Mouse (Mus musculus): ENCODE measurements around the gene Tmem130.

The Tmem130 gene

DNA sequence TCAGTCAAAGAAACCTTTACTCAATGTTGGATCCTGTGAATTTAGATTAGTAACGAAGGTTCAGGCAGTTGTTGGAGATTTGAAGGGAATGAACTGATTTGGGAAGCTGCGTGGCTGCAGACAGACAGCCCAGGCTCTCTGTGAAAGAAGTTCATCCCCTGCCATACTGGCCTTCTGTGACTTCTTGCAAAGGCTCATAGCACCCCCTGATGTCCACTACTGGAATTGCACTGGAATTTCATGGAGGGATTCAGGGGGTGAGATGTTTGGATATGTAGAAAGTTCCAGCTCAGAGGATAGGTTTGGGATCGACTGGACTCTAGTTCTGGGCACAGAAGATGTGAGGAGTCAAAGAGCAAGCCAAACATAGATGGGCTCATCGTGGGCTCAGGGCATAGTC is 27.7 kb downstream of the Tmem130 start:
- no peak for DNase-seq (ENCODE audit: low read depth, low spot score)

- no peak for DNase-seq (ENCODE audit: low read depth, low spot score)
Observed at GRCm38 (mm10) chr5:144729216-144729615, 32.4 kb downstream of the Tmem130 start.

- no peak for DNase-seq (ENCODE audit: low read depth, low spot score)
Observed at GRCm38 (mm10) chr5:144728237-144728636, 33.4 kb downstream of the Tmem130 start.

GRCm38 (mm10) chr5:144727119-144727518 is 34.5 kb downstream of the Tmem130 start:
- peak; percentile 40 for DNase-seq (ENCODE audit: low read depth, low spot score)

GRCm38 (mm10) chr5:144725554-144725953 is 36.1 kb downstream of the Tmem130 start:
- DNase-seq (ENCODE audit: low read depth, low spot score), result no peak

DNA sequence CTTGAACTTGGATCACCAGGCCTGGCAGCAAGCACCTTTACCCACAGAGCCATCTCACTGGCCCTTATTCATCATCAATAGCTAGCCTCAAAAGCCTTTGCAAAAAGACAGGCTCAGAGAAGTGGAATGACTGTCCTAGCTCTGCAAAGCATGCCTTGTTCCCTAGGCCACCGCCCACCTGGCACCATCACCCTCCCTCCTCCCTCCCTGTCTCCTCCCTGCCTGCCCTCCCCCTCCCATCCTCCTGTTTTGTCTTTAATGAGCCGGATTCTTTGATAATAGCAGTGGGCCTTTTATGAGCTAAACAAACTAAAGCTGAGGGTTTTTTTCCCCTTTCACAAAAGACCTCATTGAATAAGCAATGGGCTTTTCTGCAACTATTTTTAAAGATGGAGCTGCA is 36.7 kb downstream of the Tmem130 start:
- DNase-seq (ENCODE audit: low read depth, low spot score), result no peak

DNA sequence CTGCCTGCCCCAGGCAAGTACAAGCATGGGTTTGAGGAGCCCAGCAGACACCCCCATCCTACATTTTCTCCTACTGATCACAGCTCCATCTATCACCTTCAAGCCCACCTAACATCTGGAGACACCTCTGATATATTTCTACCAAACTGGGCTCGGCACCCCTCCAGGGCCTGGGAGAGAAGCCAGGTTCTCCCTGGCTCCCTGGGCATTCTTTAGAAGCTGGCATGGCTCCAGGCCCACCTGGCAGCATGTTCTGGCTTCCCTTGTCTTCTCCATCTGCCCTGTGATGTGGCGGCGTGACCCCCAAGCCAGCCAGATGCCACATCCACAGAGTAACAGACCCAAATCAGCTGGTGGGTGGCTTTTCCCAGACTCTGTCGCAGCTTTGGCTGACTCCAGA is 41.3 kb downstream of the Tmem130 start:
- DNase-seq (ENCODE audit: low read depth, low spot score), result no peak

DNA sequence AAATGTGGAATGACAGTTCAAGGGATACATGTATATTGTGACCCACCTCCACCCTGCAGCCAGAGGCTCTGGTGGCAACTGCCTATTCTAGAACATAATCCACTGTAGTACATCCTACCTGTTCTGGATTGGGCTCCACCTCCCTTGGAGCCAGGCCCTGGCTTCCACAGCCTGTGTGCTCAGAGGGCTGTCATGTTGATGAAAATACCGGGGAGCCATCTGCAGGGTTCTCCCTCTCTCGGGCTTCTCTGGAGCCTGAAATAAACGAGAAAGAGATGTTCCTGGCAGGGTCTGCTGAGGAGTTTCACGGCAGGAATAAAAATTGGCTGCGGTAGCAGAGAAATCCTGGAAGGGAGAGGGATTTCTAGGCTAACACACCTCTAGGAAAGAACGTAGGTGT is 41.8 kb downstream of the Tmem130 start:
- no peak for DNase-seq (ENCODE audit: low read depth, low spot score)

GRCm38 (mm10) chr5:144717186-144717585 is 44.4 kb downstream of the Tmem130 start:
- DNase-seq (ENCODE audit: low read depth, low spot score), result no peak

- no peak for DNase-seq (ENCODE audit: low read depth, low spot score)
Observed at GRCm38 (mm10) chr5:144713371-144713770, 48.2 kb downstream of the Tmem130 start.

- DNase-seq (ENCODE audit: low read depth, low spot score), result no peak
Observed at GRCm38 (mm10) chr5:144707603-144708002, 54.0 kb downstream of the Tmem130 start.

DNA sequence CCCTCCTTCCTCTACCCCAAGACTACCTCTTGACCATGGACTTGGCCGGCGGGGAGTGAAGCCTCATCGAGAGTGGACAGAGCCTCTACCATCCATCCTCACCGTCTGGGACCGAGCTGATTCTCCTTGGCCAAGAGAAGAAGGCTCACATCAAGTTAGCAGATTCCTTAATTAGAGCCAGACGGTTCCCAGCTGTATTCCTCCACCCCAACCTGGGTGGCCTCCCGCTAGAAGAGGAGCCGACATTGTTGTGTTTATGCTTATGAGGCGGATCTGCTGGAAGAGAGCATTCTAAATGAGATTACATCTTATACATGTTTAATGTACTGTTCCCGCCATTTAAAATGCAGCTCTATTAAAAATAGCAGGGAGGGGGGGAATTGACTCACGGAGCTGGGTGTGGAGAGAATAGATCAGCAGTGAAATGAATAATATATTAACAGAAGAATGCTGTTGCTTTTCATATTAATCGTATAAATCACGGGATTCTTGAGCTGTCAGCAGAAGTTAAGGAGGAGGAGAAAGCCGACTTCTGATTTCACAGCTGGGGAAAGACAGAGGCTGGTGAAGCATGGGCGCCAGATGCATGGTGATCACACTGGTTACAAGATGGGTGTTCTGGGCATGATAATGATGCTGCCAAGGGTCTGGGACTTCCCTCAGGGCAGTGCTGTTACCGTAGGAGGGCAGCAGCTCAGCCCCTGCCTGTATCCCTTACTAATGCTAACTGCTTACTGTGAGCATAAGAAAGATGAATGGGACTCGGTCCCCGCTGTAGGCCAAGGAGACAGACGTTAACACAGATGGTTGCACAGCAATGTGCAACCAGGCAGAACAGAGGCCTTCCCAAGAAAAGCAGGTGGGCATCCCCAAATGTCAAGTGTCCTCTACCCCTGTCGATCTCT is 57.9 kb downstream of the Tmem130 start:
- DNase-seq (ENCODE audit: low read depth, low spot score), result no peak

DNA sequence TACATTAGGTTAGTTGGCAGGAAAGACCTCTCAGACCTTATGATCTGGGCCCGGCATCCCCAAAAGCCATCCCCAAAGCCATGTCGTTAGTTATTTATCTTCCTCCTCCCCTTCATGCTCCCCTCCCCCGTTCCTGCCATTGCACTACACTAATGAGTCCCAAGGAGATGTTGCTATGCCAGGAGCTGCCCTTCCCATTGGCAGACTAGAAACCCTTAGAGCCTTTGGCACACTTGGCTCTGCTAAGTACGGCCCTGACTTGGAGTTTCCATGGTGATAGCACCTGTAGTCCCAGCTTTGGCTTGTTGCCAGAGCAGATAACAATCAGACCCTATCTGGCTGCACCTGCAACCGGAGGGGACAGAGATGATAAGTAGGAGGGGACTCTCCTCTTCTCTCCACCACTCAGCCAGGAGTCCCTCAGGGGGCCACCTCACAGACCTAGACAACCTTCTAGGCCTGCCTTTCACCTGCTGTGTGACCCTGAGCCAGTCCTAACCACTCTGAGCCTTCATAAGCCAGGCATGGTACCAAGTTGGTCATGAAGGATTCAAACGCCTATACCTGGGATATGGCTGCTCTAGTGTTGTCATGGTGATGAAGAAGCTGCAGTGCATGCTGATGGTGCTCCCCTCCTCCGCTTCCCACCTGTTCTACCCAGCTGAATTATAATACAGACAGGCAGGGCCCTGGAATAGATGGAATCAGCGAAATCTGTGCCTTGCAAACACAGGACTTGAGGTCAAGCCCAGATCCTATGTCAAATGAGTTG is 66.1 kb downstream of the Tmem130 start:
- DNase-seq (ENCODE audit: low read depth, low spot score), result no peak

- DNase-seq (ENCODE audit: low read depth, low spot score), result peak; percentile 26
Observed at GRCm38 (mm10) chr5:144694161-144694560, 67.5 kb downstream of the Tmem130 start.

DNA sequence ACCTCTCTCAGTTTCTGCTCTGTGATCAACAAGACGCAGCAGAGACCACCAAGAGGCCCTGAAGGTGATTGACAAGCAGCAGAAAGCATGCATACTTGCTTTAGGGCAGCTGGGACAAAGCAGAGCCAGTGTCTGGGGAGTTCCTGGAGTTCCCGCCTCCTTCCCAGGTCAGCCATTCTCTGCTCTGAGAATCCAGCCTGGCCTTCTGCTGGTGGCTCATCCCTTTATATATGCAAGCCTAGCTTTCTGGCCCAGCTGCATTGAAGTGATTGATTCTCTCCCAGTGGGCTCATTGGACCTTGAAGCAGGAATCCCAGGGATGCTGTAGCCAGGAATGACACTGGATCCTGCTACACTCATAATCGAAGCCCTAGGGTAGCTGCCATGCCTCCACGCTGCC is 70.2 kb downstream of the Tmem130 start:
- no peak for DNase-seq (ENCODE audit: low read depth, low spot score)

- DNase-seq (ENCODE audit: low read depth, low spot score), result no peak
Observed at GRCm38 (mm10) chr5:144688371-144688770, 73.2 kb downstream of the Tmem130 start.
